In the genomic region with DNA sequence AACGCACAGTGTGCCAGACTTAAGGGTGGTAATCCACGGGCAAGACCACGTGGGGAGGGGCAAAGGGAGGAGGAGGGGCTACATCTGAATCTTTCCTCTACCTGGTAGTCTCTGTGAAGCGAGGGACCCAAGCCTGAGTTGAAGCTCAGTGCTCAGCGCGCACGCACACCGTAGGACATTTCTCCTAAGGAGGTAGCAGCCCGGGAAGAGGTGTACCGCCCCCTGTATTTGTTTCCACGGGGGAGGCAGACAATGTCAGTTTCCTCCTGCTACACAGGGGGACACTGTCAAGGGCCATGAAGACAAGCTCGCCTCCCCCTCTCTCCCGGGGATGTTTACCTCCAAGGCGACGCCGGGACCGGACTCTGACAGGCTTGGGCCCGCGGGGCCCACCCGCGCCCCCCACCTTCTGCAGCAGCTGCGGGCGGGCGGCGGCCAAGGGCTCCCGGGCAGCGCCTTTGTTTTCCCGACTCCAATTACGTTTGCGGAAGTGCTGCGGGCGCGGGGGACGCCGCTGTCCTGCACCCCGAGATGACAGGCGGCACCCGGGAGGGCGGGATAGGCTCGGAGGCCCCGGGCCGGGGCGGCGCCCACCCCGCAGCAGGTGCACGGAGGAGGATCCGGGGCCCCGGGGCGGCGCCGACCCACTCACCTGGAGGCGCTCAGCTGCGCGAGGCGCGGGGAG, we compare ENCODE assay signal across 8 mouse cellular contexts. TPM values are rescaled to one million over a fixed set of nuclear protein-coding genes. Genes with fewer than 3 reads are reported as not detected.
DNase-seq lines count a peak whose midpoint lies in the region; ATAC-seq and TF ChIP-seq lines count a peak whose summit lies in the region.

No protein-coding gene starts in this region.

- peak overlapping the region; percentile 91 for H3K9ac ChIP-seq in heart, embryonic 13.5 days
- H3K9ac ChIP-seq in kidney, embryonic 15.5 days: peak overlapping the region; percentile 62
- peak overlapping the region; percentile 17; the same call in 1 of the 2 replicates for H3K9ac ChIP-seq in liver, embryonic 11.5 days (ENCODE audit: low read depth, low read length)
- H3K9ac ChIP-seq in midbrain, postnatal 0 days (replicated peaks; ENCODE audit: low read length, poor library complexity, severe bottlenecking): peak overlapping the region; percentile 94

- peak overlapping the region; percentile 11 for H3K4me3 ChIP-seq in C2C12 (ENCODE audit: insufficient read depth, poor library complexity, severe bottlenecking)
- H3K4me3 ChIP-seq in bone marrow, adult 2 months (replicated peaks; ENCODE audit: control insufficient read depth, low read depth, low read length): peak overlapping the region; percentile 86
- peak overlapping the region; percentile 87 for H3K4me3 ChIP-seq in forebrain, embryonic 10.5 days
- peak overlapping the region; percentile 90 for H3K4me3 ChIP-seq in heart, embryonic 13.5 days
- peak overlapping the region; percentile 78 for H3K4me3 ChIP-seq in kidney, embryonic 15.5 days (replicated peaks)
- peak overlapping the region; percentile 76 for H3K4me3 ChIP-seq in liver, embryonic 11.5 days (ENCODE audit: low read depth, low read length)
- peak overlapping the region; percentile 95 for H3K4me3 ChIP-seq in midbrain, postnatal 0 days (ENCODE audit: low read depth, low read length)

- H3K79me2 ChIP-seq in C2C12 (ENCODE audit: control insufficient read depth, insufficient read depth): no peaks in the 10 kb centered on the region

- H3K9me3 ChIP-seq in forebrain, embryonic 10.5 days: no peaks in the 10 kb centered on the region
- H3K9me3 ChIP-seq in heart, embryonic 13.5 days: no peaks in the 10 kb centered on the region
- no peaks in the 10 kb centered on the region for H3K9me3 ChIP-seq in kidney, embryonic 15.5 days (replicated peaks)
- no peaks in the 10 kb centered on the region for H3K9me3 ChIP-seq in liver, embryonic 11.5 days (ENCODE audit: control insufficient read depth, low read length)
- H3K9me3 ChIP-seq in midbrain, postnatal 0 days (ENCODE audit: low read length): no peaks in the 10 kb centered on the region

- H3K4me2 ChIP-seq in heart, embryonic 13.5 days: peak overlapping the region; percentile 91
- H3K4me2 ChIP-seq in kidney, embryonic 15.5 days: peak overlapping the region; percentile 95
- H3K4me2 ChIP-seq in liver, embryonic 11.5 days: peak overlapping the region; percentile 97
- H3K4me2 ChIP-seq in midbrain, postnatal 0 days (ENCODE audit: low read depth, low read length, poor library complexity, severe bottlenecking): peak overlapping the region; percentile 80

- no peak for TF ChIP-seq CTCF in C2C12 (IDR thresholded peaks at IDR 0.05; ENCODE audit: control insufficient read depth, insufficient read depth, insufficient read length)
- no peak for TF ChIP-seq CTCF in bone marrow, adult 2 months (IDR thresholded peaks at IDR 0.05; ENCODE audit: control insufficient read depth, insufficient read depth, low read length)
- no peak for TF ChIP-seq CTCF in midbrain, postnatal 0 days (IDR thresholded peaks at IDR 0.05)

- peaks cover 20% of the 10 kb centered on the region for H3K27me3 ChIP-seq in C2C12 (ENCODE audit: control insufficient read depth, insufficient read depth, insufficient read length)
- H3K27me3 ChIP-seq in forebrain, embryonic 10.5 days (ENCODE audit: poor library complexity, severe bottlenecking): peaks cover 49% of the 10 kb centered on the region
- peaks cover 3% of the 10 kb centered on the region; the same call in 1 of the 2 replicates for H3K27me3 ChIP-seq in heart, embryonic 13.5 days (replicated peaks)
- peaks cover 12% of the 10 kb centered on the region for H3K27me3 ChIP-seq in kidney, embryonic 15.5 days
- peaks cover 24% of the 10 kb centered on the region for H3K27me3 ChIP-seq in liver, embryonic 11.5 days (replicated peaks; ENCODE audit: control insufficient read depth, insufficient read depth, low read length)
- H3K27me3 ChIP-seq in midbrain, postnatal 0 days (ENCODE audit: insufficient read depth, low read length): no peaks in the 10 kb centered on the region

- no peaks in the 10 kb centered on the region for H3K79me3 ChIP-seq in C2C12 (ENCODE audit: low read depth)

- peak; percentile 23 for DNase-seq in forebrain, embryonic 10.5 days (ENCODE audit: extremely low spot score, low spot score)
- peak; percentile 52 for DNase-seq in liver, embryonic 11.5 days (ENCODE audit: low spot score)
- DNase-seq in midbrain, postnatal 0 days (ENCODE audit: low spot score): peak; percentile 63
- DNase-seq in spleen, postnatal 36 days (ENCODE audit: low spot score in 2 of 2): peak; percentile 21 to 36

- 0 out of 2 replicates have a peak, but pooled peaks have one; percentile 14 for ATAC-seq in heart, embryonic 13.5 days (ENCODE audit: extremely low read depth, insufficient number of reproducible peaks, low FRiP score, low TSS enrichment)
- ATAC-seq in kidney, embryonic 15.5 days (replicated peaks; ENCODE audit: low FRiP score): peak; percentile 86
- ATAC-seq in liver, embryonic 11.5 days (replicated peaks; ENCODE audit: low FRiP score): peak; percentile 70
- peak; percentile 79 for ATAC-seq in midbrain, postnatal 0 days (ENCODE audit: low FRiP score)

- no peaks in the 10 kb centered on the region; the same call in 1 of the 2 replicates for H3K4me1 ChIP-seq in bone marrow, adult 2 months (ENCODE audit: control insufficient read depth, insufficient read depth, low read length)
- peaks cover 13% of the 10 kb centered on the region for H3K4me1 ChIP-seq in forebrain, embryonic 10.5 days
- peaks cover 18% of the 10 kb centered on the region for H3K4me1 ChIP-seq in heart, embryonic 13.5 days
- peaks cover 7% of the 10 kb centered on the region; the same call in 1 of the 2 replicates for H3K4me1 ChIP-seq in kidney, embryonic 15.5 days
- H3K4me1 ChIP-seq in liver, embryonic 11.5 days (replicated peaks; ENCODE audit: control insufficient read depth, insufficient read depth, low read length): peaks cover 3% of the 10 kb centered on the region; the same call in 1 of the 2 replicates
- H3K4me1 ChIP-seq in midbrain, postnatal 0 days (ENCODE audit: insufficient read depth, low read length): peaks cover 6% of the 10 kb centered on the region; the same call in 1 of the 2 replicates

- 1% methylated on average over 56 of the region's 56 CpGs for WGBS in bone marrow, adult 2 months
- under 1% methylated on average over 56 of the region's 56 CpGs for WGBS in forebrain, embryonic 10.5 days
- 1% methylated on average over 56 of the region's 56 CpGs for WGBS in heart, embryonic 13.5 days
- 2% methylated on average over 54 of the region's 56 CpGs for WGBS in kidney, embryonic 15.5 days
- WGBS in liver, embryonic 11.5 days: under 1% methylated on average over 54 of the region's 56 CpGs
- WGBS in midbrain, postnatal 0 days: 1% methylated on average over 36 of the region's 56 CpGs

- H3ac ChIP-seq in C2C12 (ENCODE audit: control insufficient read depth, insufficient read length, low read depth): peak overlapping the region; percentile 23

- TF ChIP-seq POLR2A in bone marrow, adult 2 months (IDR thresholded peaks at IDR 0.05; ENCODE audit: borderline replicate concordance, control insufficient read depth, low read depth, low read length): no peak

- H3K27ac ChIP-seq in bone marrow, adult 2 months (ENCODE audit: control insufficient read depth, insufficient read depth, low read depth, low read length, poor library complexity): peak overlapping the region; percentile 87
- peak overlapping the region; percentile 88 for H3K27ac ChIP-seq in forebrain, embryonic 10.5 days
- H3K27ac ChIP-seq in heart, embryonic 13.5 days (replicated peaks): peak overlapping the region; percentile 50
- peak overlapping the region; percentile 51 for H3K27ac ChIP-seq in kidney, embryonic 15.5 days
- no peak overlapping the region for H3K27ac ChIP-seq in liver, embryonic 11.5 days (ENCODE audit: low read depth, low read length)
- H3K27ac ChIP-seq in midbrain, postnatal 0 days (ENCODE audit: low read depth, low read length): peak overlapping the region; percentile 90

- H3K36me3 ChIP-seq in C2C12 (ENCODE audit: control insufficient read depth, insufficient read depth): no peaks in the 10 kb centered on the region
- H3K36me3 ChIP-seq in forebrain, embryonic 10.5 days (replicated peaks): no peaks in the 10 kb centered on the region
- no peaks in the 10 kb centered on the region for H3K36me3 ChIP-seq in heart, embryonic 13.5 days
- H3K36me3 ChIP-seq in kidney, embryonic 15.5 days: no peaks in the 10 kb centered on the region
- no peaks in the 10 kb centered on the region for H3K36me3 ChIP-seq in liver, embryonic 11.5 days (ENCODE audit: control insufficient read depth, insufficient read depth, low read length)
- no peaks in the 10 kb centered on the region for H3K36me3 ChIP-seq in midbrain, postnatal 0 days (ENCODE audit: insufficient read depth, low read length)

TF ChIP-seq in C2C12, 6 proteins besides CTCF, POLR2A, EP300 and RAD21:
- TF ChIP-seq CEBPB (IDR thresholded peaks at IDR 0.05; ENCODE audit: low read depth): no peak
- no peak for TF ChIP-seq FOSL1 (IDR thresholded peaks at IDR 0.05; ENCODE audit: insufficient read depth, low read length, poor library complexity, severe bottlenecking)
- no peak for TF ChIP-seq USF1 (IDR thresholded peaks at IDR 0.05; ENCODE audit: low read depth)

RNA-seq across cellular contexts. Expression of gene Mfsd6, which starts 0.7 kb away (rescaled TPM):
- polyA plus RNA-seq in C2C12 (2012; fragmentation: generic; extraction: Trizol): 0.30 TPM
- 2.8 and 8.3 TPM in 2 replicates for polyA plus RNA-seq in bone marrow, adult 2 months (2011; ENCODE audit: insufficient read depth, insufficient read length, low replicate concordance, missing spikeins)
- 1.0 and 1.2 TPM in 2 replicates for polyA plus RNA-seq in forebrain, embryonic 10.5 days (2016; fragmentation: Nextera tagmentation; extraction: Ambion mirVana)
- 3.2 and 3.6 TPM in 2 replicates for polyA plus RNA-seq in heart, embryonic 13.5 days (2015; fragmentation: Nextera tagmentation; extraction: Ambion mirVana)
- polyA plus RNA-seq in kidney, embryonic 15.5 days (2015; fragmentation: Nextera tagmentation; extraction: Ambion mirVana): 3.0 and 3.1 TPM in 2 replicates
- polyA plus RNA-seq in liver, embryonic 11.5 days (2014; fragmentation: Nextera tagmentation; extraction: Ambion mirVana): 0.73 and 0.84 TPM in 2 replicates
- 54.7 and 59.5 TPM in 2 replicates for total RNA-seq in midbrain, postnatal 0 days (2014; rRNA removed)
- 10.6 and 11.2 TPM in 2 replicates for polyA plus RNA-seq in midbrain, postnatal 0 days (2015; fragmentation: Nextera tagmentation; extraction: Ambion mirVana)

Comparison
In these comparisons a context has a peak if more than half of its experiments do, and no peak if none do; other contexts are left out.
1. H3K4me3 ChIP-seq: peak in every context shown above with its lines; median percentile 95 in midbrain, postnatal 0 days; 90 in heart, embryonic 13.5 days; 87 in forebrain, embryonic 10.5 days; 86 in bone marrow, adult 2 months; 78 in kidney, embryonic 15.5 days; 76 in liver, embryonic 11.5 days; 11 in C2C12.
2. ATAC-seq: peak in every context shown above with its lines; median percentile 86 in kidney, embryonic 15.5 days; 79 in midbrain, postnatal 0 days; 70 in liver, embryonic 11.5 days; 14 in heart, embryonic 13.5 days.
3. H3K9ac ChIP-seq: peak in every context shown above with its lines; median percentile 94 in midbrain, postnatal 0 days; 91 in heart, embryonic 13.5 days; 62 in kidney, embryonic 15.5 days; 17 in liver, embryonic 11.5 days.